Mouse (Mus musculus) ES-CJ7 (cell line): Measurements from ENCODE around the gene Zfp729a.
"Not testable (repeated sequence)": the region's sequence is repeated elsewhere in the genome, so short reads cannot be mapped to it uniquely, and the experiment has no call there.

Source experiments
- DNase-seq: peaks from one replicate; pipeline ENCODE4 v3.0.0; 2011; ENCODE audit warnings: low read depth, low spot score

Zfp729a gene

DNA sequence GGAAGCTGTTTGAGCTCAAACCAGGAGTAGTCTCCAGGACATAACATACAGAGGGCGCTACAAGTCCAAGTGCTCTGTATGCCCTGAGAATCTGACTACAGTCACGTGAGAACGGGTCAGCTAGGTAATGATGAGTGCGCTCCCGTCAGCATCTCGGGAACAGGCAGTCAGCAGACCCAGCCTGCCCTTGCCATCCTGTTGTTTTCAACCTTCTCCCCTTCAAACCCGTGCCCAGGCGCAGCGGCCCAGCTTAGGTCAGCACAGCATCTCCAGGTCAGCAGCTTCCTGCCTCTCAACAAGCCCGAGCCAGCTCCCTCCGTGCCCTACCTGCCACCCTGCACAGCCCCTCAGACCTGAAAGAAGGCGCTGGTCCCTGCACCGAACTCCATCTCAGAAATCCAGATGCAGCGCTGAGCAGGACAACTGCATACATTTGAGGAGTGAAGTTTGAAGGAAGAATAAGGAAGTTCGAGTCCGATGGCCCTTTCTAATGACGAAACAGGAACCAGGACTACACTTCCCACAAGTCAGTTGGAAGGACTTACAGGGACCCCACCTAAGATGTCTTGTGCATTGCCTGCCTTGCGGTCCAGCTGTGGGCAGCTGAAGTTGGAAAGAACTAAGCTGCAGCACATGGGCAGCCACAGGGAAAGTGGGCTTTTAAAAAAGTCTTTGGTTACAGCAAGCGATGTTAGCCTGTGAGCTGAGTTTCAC, at the start of gene Zfp729a, which contains the start of gene Gm49345:
Gene Zfp729a, minus strand, starts transcription at position 498 of the 714 bp plus-strand sequence.
Gene Gm49345, minus strand, starts transcription at position 476 of the 714 bp plus-strand sequence.
- peak; percentile 92 for DNase-seq

DNA sequence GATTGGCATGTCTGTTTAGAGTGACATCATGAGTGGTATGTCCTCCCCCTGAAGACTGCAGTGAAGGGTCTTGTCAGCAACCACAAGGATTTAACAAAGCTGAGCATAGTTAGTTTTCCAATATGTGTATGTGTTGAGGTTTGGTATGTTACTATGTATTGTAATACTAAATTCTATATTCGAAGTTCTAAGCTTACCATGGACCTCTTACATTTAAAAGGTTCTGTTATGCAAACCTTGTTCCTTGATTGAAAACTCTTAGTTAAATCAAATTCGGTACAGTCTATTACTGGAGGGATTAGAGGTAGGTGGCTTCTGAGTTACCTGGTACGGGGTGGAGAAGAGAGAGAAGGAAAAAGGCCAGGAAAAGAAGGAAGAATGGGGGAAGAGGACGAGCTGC, 49.4 kb upstream of the Zfp729a start, which contains the start of gene Zfp738:
Gene Zfp738, minus strand, starts transcription at position 101 of the 400 bp plus-strand sequence.
- DNase-seq = no peak

DNA sequence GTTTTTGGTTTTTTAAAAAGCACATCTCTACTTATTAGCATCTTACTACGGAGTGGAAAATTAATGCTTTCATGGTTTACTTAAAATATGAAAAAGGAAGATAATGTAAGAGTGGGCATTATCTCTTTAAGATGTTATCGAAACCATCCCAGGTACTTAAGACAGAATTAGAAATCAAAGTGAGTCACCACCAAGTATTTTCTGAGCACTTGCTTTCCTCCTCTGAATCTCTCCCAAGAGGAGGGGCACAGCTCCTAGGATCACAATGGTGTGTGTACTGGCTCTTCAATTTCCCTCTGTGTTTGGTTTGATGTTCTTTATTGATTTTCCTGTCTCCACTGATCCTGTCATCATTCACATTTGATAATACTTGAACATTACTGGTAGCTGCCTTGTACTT, 46.2 kb upstream of the Zfp729a start:
- not testable (repeated sequence) for DNase-seq

DNA sequence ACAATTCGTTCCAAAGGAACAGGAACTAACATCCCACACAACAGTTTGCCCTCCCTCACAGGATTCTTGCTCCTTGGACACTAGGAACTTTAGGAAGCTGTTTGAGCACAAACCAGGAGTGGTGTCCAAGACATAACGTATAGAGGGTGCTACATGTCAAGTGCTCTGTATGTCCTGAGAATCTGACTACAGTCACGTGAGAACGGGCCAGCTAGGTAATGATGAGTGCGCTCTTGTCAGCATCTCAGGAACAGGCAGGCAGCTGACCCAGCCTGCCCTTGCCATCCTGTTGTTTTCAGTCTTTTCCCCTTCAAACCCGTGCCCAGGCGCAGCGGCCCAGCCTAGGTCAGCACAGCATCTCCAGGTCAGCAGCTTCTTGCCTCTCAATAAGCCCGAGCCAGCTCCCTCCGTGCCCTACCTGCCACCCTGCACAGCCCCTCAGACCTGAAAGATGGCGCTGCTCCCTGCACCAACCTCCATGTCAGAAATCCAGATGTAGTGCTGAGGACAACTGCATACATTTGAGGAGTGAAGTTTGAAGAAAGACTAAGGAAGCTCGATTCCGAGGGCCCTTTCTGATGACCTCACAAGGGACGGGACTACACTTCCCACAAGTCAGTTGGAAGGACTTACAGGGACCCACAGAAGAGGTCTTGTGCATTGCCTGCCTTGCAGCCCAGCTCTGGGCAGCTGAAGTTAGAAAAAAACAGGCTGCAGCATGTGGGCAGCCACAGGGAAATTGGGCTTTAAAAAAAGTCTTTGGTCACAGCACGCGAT, 45.6 kb upstream of the Zfp729a start:
- DNase-seq = peak; percentile 94

DNA sequence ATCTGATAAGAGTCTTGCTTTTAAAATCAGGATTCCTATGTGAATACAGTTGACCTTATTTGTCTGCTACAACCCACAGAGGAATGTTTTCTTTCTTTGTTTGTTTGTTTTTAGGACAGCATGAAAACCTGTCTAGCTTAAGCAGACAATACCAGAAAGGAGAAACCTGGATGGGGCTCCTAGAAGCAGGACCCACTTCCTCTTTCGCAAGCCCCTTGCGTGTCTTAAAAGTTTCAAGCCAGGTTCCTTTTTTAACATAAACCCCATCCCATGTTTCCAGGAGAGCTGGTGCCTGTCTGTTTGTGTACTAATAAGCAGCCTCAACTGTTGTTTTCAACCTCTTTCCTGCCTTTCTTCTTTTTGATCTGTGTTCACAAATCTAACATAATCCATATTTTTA, 37.3 kb upstream of the Zfp729a start:
- no peak for DNase-seq

DNA sequence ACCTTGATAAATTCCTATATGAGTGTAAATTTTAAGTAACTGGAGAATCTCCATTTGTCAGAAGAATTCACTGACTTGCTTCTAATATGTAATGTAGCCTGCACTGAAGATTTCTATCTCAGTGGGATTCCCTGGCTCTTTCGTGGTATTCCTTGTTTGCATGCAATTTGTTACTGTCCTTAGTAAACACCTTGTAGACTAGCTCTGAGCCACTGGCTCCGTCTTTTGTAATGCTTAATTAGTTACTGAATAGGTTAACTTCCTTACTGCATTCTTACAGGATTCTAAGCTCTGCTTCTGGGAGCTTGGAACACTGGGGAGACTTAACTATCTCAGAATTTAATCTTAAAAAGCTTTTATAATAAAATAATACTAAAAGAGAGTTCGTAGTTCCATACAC, 14.9 kb upstream of the Zfp729a start:
- DNase-seq = peak; percentile 61

DNA sequence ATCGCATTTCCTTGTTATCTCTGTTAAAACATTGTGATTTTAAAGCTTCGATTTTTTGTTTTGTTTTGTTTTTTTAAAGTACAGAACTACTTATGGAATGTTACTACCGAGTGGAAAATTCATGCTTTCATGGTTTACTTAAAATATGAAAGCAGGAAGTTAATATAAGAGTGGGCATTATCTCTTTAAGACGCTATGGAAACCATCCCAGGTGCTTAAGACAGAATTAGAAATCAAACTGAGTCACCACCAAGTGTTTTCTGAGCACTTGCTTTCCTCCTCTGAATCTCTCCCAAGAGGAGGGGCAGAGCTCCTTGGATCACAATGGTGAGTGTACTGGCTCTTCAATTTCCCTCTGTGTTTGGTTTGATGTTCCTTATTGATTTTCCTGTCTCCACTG, 27.5 kb downstream of the Zfp729a start:
- DNase-seq = no peak

DNA sequence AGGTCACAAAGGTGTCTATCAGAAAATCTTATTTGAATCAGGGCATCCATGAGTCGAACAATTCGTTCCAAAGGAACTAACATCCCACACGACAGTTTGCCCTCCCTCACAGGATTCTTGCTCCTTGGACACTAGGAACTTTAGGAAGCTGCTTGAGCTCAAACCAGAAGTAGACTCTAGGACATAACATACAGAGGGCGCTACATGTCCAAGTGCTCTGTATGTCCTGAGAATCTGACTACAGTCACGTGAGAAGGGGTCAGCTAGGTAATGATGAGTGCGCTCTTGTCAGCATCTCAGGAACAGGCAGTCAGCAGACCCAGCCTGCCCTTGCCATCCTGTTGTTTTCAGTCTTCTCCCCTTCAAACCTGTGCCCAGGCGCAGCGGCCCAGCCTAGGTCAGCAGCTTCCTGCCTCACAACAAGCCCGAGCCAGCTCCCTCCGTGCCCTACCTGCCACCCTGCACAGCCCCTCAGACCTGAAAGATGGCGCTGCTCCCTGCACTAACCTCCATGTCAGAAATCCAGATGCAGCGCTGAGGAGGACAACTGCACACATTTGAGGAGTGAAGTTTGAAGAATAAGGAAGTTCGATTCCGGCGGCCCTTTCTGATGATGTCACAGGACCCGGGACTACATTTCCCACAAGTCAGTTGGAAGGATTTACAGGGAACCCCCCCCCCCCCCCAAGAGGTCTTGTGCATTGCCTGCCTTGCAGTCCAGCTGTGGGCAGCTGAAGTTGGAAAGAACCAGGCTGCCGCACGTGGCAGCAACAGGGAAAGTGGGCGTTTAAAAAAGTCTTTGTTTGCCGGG, 28.3 kb downstream of the Zfp729a start, which contains the start of gene Zfp729b:
Gene Zfp729b, minus strand, starts transcription at position 642 of the 811 bp plus-strand sequence.
- peak; percentile 85 for DNase-seq

DNA sequence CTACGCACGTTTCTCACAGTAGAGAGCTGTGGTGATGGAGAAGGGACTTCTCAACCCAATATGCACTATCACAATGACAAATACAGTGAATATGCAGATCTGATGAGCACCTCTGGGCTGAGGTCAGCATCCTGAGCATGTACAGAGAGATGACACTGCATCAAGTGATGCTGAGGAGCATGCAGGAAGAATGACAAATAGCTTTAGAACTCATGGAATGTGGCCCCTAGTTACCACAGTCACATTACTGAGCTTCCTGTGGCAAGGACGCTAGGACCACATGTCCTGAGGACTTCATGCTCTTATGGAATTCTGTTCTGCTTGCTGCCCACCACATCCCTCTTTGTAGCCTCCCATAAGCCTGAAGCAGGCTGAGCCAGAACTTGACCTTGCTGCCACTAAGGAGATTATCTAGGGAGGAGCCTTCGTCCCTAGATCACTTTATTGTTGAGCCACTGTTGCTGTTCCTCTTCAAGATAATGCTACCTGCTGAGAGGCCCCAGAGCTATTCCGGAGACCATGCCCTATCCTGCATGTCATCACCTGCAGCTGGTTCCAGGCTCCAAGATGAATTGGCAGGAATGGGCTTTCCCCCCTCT, 64.9 kb downstream of the Zfp729a start:
- DNase-seq = peak; percentile 38
